Mouse (Mus musculus) limb, embryonic 14.5 days (tissue): ENCODE results near the gene Itpk1. TPM values are rescaled to one million over a fixed set of nuclear protein-coding genes. Genes with fewer than 3 reads are reported as not detected.

Source experiments
- ATAC-seq: fragments of 200-750 bp; cut with Nextera tagmentation; 2 replicates; pipeline ENCODE4 v1.8.0; 2017; ENCODE audit warnings: low read depth, moderate number of reproducible peaks, moderate TSS enrichment; ENCODE audit not compliant: low FRiP score
- DNase-seq: peaks from one replicate; pipeline ENCODE4 v3.0.0-alpha.2; 2015; ENCODE audit warnings: low spot score
- H3K27ac ChIP-seq: fragments of 300-500 bp; sonication (generic); replicated peaks from 2 replicates; pipeline ENCODE4 v1.5.1; 2014; ENCODE audit warnings: low read depth, mild to moderate bottlenecking, low read length, moderate library complexity, mixed read lengths
- H3K27me3 ChIP-seq: fragments of 300-500 bp; sonication (generic); 2 replicates; pipeline ENCODE4 v1.6.1; 2014; ENCODE audit warnings: low read length, mixed read lengths; ENCODE audit not compliant: control insufficient read depth, insufficient read depth
- H3K36me3 ChIP-seq: fragments of 300-500 bp; sonication (generic); 2 replicates; pipeline ENCODE4 v1.6.1; 2014; ENCODE audit warnings: mild to moderate bottlenecking, low read length, moderate library complexity, mixed read lengths; ENCODE audit not compliant: control insufficient read depth, insufficient read depth
- H3K4me1 ChIP-seq: fragments of 300-500 bp; sonication (generic); 2 replicates; pipeline ENCODE4 v1.6.1; 2014; ENCODE audit warnings: antibody characterized with exemption, low read length, mixed read lengths; ENCODE audit not compliant: control insufficient read depth, insufficient read depth
- H3K4me2 ChIP-seq: fragments of 300-500 bp; sonication (generic); replicated peaks from 2 replicates; pipeline ENCODE4 v1.6.1; 2014; ENCODE audit warnings: low read depth, mild to moderate bottlenecking, low read length, moderate library complexity; ENCODE audit not compliant: severe bottlenecking
- H3K4me3 ChIP-seq: fragments of 300-500 bp; sonication (generic); replicated peaks from 2 replicates; pipeline ENCODE4 v1.5.1; 2014; ENCODE audit warnings: low read length
- H3K9ac ChIP-seq: fragments of 300-500 bp; sonication (generic); 2 replicates; pipeline ENCODE4 v1.6.1; 2014; ENCODE audit warnings: mild to moderate bottlenecking, low read depth, low read length, moderate library complexity; ENCODE audit not compliant: severe bottlenecking
- H3K9me3 ChIP-seq: fragments of 300-500 bp; sonication (generic); 2 replicates; pipeline ENCODE4 v1.6.1; 2016; ENCODE audit warnings: low read length; ENCODE audit not compliant: control insufficient read depth
- POLR2A ChIP-seq: fragments of 200-500 bp; IDR thresholded peaks from 2 replicates; pipeline ENCODE4 v1.8.0; 2012; ENCODE audit warnings: inconsistent platforms, mild to moderate bottlenecking, moderate library complexity, borderline replicate concordance; ENCODE audit not compliant: insufficient read depth, insufficient read length; ENCODE audit errors: extremely low read depth
- WGBS: fragments of 180-500 bp; shearing (Covaris S2); extraction: QIAGEN DNeasy Blood & Tissue Kit; methylation state at CpG from one replicate; pipeline ENCODE4 v1.1.7; 2014; 5-methylcytosine and 5-hydroxymethylcytosine counted together
- polyA plus RNA-seq, 2 experiments: library from polyadenylated mRNA; depleted of rRNA in 1 of 2; stranded (reverse) in 1 of 2; unstranded in 1 of 2; fragments of >200 nt; fragmentation: Nextera tagmentation in 1 of 2; extraction: Ambion mirVana in 1 of 2; gene quantifications; 2 replicates each; pipeline versions ENCODE4 v1.2.1 to v1.2.3; 2012 to 2014

The Itpk1 gene
- polyA plus RNA-seq, 2 experiments: 8.3 to 10.3 TPM

- no peak overlapping the region for H3K27ac ChIP-seq
- DNase-seq: no peak
- no peak overlapping the region for H3K9ac ChIP-seq
- no peak for TF ChIP-seq POLR2A
- 70% methylated on average over 6 of the region's 6 CpGs for WGBS
- H3K4me1 ChIP-seq: peaks cover 20% of the 10 kb centered on the region
- no peaks in the 10 kb centered on the region for H3K27me3 ChIP-seq
- H3K4me2 ChIP-seq: no peak overlapping the region
- H3K9me3 ChIP-seq: no peaks in the 10 kb centered on the region
- ATAC-seq: no peak
- no peaks in the 10 kb centered on the region for H3K36me3 ChIP-seq
- no peak overlapping the region for H3K4me3 ChIP-seq
These were observed 1.3 kb upstream of the Itpk1 start for GRCm38 (mm10) chr12:102705906-102706640.

DNA sequence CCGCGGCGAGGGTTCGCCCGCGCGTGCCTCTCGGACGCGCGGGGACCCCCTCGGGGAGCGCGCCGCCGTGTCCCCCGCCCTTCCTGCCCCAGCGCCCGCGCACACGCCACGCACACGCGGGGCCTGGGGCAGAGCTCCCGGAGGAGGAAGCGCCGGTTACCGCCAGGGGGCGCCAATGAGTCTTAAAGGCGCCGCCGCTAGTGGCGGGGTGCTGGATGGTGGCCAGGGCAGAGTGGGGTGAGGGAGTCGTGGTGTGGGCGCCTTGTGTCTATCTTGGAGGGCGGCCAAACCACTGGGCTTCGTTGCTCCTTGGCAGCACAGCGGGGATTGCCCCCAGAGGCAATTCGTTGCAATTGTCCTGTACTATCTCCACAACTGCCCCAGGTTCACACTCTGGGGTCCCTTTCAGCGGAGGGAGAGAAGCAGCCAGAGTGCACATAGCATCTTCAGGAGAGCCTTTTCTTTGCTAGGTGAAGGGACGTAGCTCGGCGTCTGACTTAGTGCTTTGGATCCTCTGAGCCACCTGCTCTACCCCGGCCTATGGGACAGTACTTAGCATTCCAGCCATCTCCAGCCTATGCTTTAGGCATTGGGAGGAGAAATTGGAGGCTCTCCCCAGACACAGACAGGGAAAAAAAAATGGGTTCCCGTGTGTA, 614 bp upstream of the Itpk1 start:
- ATAC-seq (peak; percentile 77), DNase-seq (peak; percentile 76)
- 3% methylated on average over 34 of the region's 45 CpGs for WGBS
- 0 out of 2 replicates have a peak, but pooled peaks have one; percentile 12 for TF ChIP-seq POLR2A
- H3K27ac ChIP-seq: peak overlapping the region; percentile 70; the same call in 1 of the 2 replicates
- peak overlapping the region; percentile 75 for H3K4me3 ChIP-seq
- peak overlapping the region; percentile 94 for H3K4me2 ChIP-seq
- H3K9me3 ChIP-seq: no peaks in the 10 kb centered on the region
- H3K4me1 ChIP-seq: peaks cover 23% of the 10 kb centered on the region
- H3K36me3 ChIP-seq: no peaks in the 10 kb centered on the region
- H3K27me3 ChIP-seq: no peaks in the 10 kb centered on the region
- peak overlapping the region; percentile 87 for H3K9ac ChIP-seq

GRCm38 (mm10) chr12:102703921-102704408, 765 bp downstream of the Itpk1 start:
- no peak overlapping the region for H3K27ac ChIP-seq
- 6% methylated on average over 17 of the region's 17 CpGs for WGBS
- H3K36me3 ChIP-seq: no peaks in the 10 kb centered on the region
- H3K4me3 ChIP-seq: peak overlapping the region; percentile 75
- ATAC-seq: no peak
- H3K27me3 ChIP-seq: no peaks in the 10 kb centered on the region
- TF ChIP-seq POLR2A: no peak
- peak overlapping the region; percentile 94 for H3K4me2 ChIP-seq
- peaks cover 35% of the 10 kb centered on the region for H3K4me1 ChIP-seq
- H3K9me3 ChIP-seq: no peaks in the 10 kb centered on the region
- peak overlapping the region; percentile 87 for H3K9ac ChIP-seq
- no peak for DNase-seq

- WGBS: 39% methylated on average over 6 of the region's 6 CpGs
- Histone ChIP-seq H3K27ac (no peak overlapping the region), H3K9ac (peak overlapping the region; percentile 87), H3K36me3 (no peaks in the 10 kb centered on the region), H3K4me3 (peak overlapping the region; percentile 75), H3K9me3 (no peaks in the 10 kb centered on the region), H3K4me2 (peak overlapping the region; percentile 94), H3K4me1 (peaks cover 40% of the 10 kb centered on the region), H3K27me3 (no peaks in the 10 kb centered on the region)
- ATAC-seq (no peak), DNase-seq (no peak)
- TF ChIP-seq POLR2A: no peak
These were observed 1.3 kb downstream of the Itpk1 start for GRCm38 (mm10) chr12:102703441-102703840.

DNA sequence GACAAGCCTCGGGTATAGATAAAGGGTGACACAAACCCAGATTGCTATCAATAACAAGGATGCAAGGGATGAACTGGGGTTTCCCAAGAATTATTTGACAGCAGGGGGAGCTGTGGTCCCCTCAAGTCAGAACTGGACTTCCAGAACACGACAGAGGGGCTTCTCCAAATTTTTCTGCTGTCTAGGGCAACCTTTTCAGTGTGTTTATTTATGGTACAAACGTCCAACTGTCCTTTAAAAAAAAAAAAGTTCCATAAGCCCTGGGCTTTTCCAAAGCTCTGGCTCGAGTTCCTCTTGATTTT, 1.7 kb downstream of the Itpk1 start:
- TF ChIP-seq POLR2A: no peak
- Histone ChIP-seq H3K9me3 (no peaks in the 10 kb centered on the region), H3K4me2 (peak overlapping the region; percentile 94), H3K4me3 (peak overlapping the region; percentile 75), H3K9ac (peak overlapping the region; percentile 87), H3K27ac (peak overlapping the region; percentile 71), H3K4me1 (peaks cover 43% of the 10 kb centered on the region), H3K27me3 (no peaks in the 10 kb centered on the region), H3K36me3 (no peaks in the 10 kb centered on the region)
- 8% methylated on average over 4 of the region's 4 CpGs for WGBS
- ATAC-seq: no peak
- DNase-seq: peak; percentile 46
